Mouse (Mus musculus) thymus, postnatal 0 days (tissue): ENCODE data around the gene Ankrd34b. TPM values are rescaled to one million over a fixed set of nuclear protein-coding genes. Genes with fewer than 3 reads are reported as not detected.

Source experiments
- polyA plus RNA-seq: library from polyadenylated mRNA; unstranded; fragments of >200 nt; fragmentation: Nextera tagmentation; extraction: Ambion mirVana; gene quantifications from 2 replicates; pipeline ENCODE4 v1.2.1, GENCODE M21; 2015

The Ankrd34b gene
- polyA plus RNA-seq, 1 experiment from 2014 or later: 0.04 TPM

Other genes with a start within 250 kb of the Ankrd34b start
- 0.45 and 1.3 TPM in 2 replicates for gene Gm20379, start 119.9 kb upstream of the Ankrd34b start, polyA plus RNA-seq
- 15.9 and 16.4 TPM in 2 replicates for gene Dhfr, start 71.2 kb upstream of the Ankrd34b start, polyA plus RNA-seq
- gene Msh3, start 70.9 kb upstream of the Ankrd34b start, polyA plus RNA-seq: 28.1 and 29.1 TPM in 2 replicates
- gene Fam151b, start 58.1 kb downstream of the Ankrd34b start, polyA plus RNA-seq: 0.18 and 0.46 TPM in 2 replicates
- gene Zfyve16, start 105.0 kb downstream of the Ankrd34b start, polyA plus RNA-seq: 4.7 and 5.3 TPM in 2 replicates
- gene Spz1, start 150.3 kb downstream of the Ankrd34b start, polyA plus RNA-seq: not detected in 2 replicates
- gene Serinc5, start 185.2 kb downstream of the Ankrd34b start, polyA plus RNA-seq: 27.0 and 32.2 TPM in 2 replicates